Mouse (Mus musculus): ENCODE data around the gene Ttll2. TPM values are rescaled to one million over a fixed set of nuclear protein-coding genes. Genes with fewer than 3 reads are reported as not detected.
A peak's percentile ranks its signal among the peaks of the same experiment; 100 is the strongest.
"Not testable (repeated sequence)": the region's sequence is repeated elsewhere in the genome, so short reads cannot be mapped to it uniquely, and the experiment has no call there.

The Ttll2 gene
- not detected in 2 replicates for total RNA-seq (2017)

GRCm38 (mm10) chr17:7352596-7352995 lies at the start of gene Ttll2:
Ttll2 (minus strand) TSS chr17:7352696.
- not testable (repeated sequence) for ATAC-seq (replicated peaks in 1 of 2; ENCODE audit: insufficient read depth in 1 of 2, low FRiP score in 2 of 2, low TSS enrichment in 1 of 2, low read depth in 1 of 2, poor library complexity in 2 of 2, severe bottlenecking in 2 of 2)

GRCm38 (mm10) chr17:7399770-7400169 lies 47.3 kb upstream of the Ttll2 start:
- ATAC-seq (replicated peaks in 1 of 2; ENCODE audit: insufficient read depth in 1 of 2, low FRiP score in 2 of 2, low TSS enrichment in 1 of 2, low read depth in 1 of 2, poor library complexity in 2 of 2, severe bottlenecking in 2 of 2) = not testable (repeated sequence)

DNA sequence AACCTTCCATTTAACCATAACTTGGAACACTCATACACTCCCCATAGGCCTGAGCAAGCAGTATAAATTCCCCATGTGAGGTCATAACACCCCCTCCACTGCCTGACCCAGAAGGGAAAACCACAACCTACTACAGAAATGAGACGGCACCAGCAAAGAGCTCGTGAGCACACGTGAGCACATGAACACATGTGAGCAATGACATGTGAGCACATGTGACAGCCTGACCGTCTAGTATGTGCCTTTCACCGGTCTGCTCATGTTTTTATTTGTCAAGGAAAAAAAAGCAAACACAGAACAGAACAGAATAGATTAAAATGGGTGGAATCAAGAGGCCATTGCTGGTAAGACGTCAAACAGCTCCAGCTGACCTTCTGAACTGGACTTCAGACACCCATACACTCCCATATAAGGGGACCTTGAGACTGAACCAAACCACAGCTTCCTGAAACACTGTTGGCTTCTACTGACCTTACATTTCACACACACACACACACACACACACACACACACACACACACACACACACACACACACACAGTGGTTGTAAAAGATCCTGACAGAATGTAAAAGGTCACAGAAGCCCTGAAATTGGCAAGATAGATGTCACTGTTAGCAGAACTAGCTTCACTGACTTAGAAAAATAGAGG lies 45.8 kb upstream of the Ttll2 start:
- ATAC-seq (replicated peaks in 1 of 2; ENCODE audit: insufficient read depth in 1 of 2, low FRiP score in 2 of 2, low TSS enrichment in 1 of 2, low read depth in 1 of 2, poor library complexity in 2 of 2, severe bottlenecking in 2 of 2) = peak; percentile 72 to 89

DNA sequence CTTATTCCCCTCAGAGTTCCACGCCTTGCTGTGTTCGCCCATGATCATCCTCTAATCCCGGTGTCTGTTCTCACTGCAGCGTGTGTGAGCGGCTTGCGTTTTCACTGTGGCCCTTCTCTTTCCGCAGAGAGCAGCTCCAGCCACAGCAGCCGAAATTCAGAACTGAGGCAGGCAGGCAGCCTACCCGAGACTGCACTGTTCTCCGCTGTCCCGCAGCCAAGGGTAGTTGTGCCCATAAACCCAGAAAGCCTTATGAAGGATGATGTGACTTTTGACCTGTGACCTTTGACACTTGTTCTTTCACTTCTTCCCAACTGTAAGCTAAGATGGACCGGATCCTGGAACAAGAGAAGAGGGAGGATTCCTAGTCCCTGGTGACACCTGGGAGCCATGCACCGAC lies 44.6 kb upstream of the Ttll2 start:
- ATAC-seq (replicated peaks in 1 of 2; ENCODE audit: insufficient read depth in 1 of 2, low FRiP score in 2 of 2, low TSS enrichment in 1 of 2, low read depth in 1 of 2, poor library complexity in 2 of 2, severe bottlenecking in 2 of 2) = not testable (repeated sequence)

DNA sequence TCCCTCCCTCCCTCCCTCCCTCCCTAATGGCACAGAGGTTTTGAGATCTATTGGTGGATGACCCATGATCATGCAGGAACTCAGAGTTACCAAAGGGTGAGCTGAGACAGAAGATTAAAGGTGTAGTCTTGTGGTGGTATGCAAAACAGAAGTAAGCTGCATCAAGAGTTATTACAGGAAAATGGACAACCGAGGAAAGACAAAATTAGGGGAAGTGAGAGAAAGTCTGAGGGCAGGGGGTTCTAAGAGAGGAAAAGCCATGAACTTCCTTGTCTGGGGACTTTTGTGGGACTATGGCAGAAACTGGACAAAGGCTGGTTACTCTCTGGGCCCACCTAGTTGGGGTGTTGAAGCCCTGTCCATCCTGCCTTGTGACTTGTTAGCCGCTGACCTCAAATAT lies 43.8 kb upstream of the Ttll2 start:
- 0 out of 4 replicates have a peak, but pooled peaks have one; percentile 12 to 19 for ATAC-seq (replicated peaks in 1 of 2; ENCODE audit: insufficient read depth in 1 of 2, low FRiP score in 2 of 2, low TSS enrichment in 1 of 2, low read depth in 1 of 2, poor library complexity in 2 of 2, severe bottlenecking in 2 of 2)

- not testable (repeated sequence) for ATAC-seq (replicated peaks in 1 of 2; ENCODE audit: insufficient read depth in 1 of 2, low FRiP score in 2 of 2, low TSS enrichment in 1 of 2, low read depth in 1 of 2, poor library complexity in 2 of 2, severe bottlenecking in 2 of 2)
Measured at GRCm38 (mm10) chr17:7395671-7396070, 43.2 kb upstream of the Ttll2 start.

GRCm38 (mm10) chr17:7395116-7395515 lies 42.6 kb upstream of the Ttll2 start:
- not testable (repeated sequence) for ATAC-seq (replicated peaks in 1 of 2; ENCODE audit: insufficient read depth in 1 of 2, low FRiP score in 2 of 2, low TSS enrichment in 1 of 2, low read depth in 1 of 2, poor library complexity in 2 of 2, severe bottlenecking in 2 of 2)

DNA sequence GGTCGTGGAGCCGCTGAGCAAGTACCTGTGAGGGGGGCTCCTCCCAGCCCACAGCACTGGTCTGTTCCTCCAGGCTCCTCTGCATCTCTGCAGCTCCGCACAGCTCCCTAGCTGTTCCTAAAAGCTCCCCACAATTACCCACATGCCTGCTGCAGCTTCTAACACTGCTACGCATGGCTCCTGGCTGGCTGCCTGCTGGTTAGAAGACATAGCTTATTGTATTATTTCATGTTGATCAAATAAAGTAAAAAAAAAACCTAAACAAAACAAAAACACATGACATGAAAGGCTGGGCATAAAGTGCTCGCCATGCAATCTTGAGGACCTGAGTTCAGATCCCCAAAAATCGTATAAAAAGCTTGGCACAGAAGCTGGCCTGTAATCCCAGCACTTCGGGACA lies 37.4 kb upstream of the Ttll2 start:
- ATAC-seq (replicated peaks in 1 of 2; ENCODE audit: insufficient read depth in 1 of 2, low FRiP score in 2 of 2, low TSS enrichment in 1 of 2, low read depth in 1 of 2, poor library complexity in 2 of 2, severe bottlenecking in 2 of 2) = not testable (repeated sequence)

GRCm38 (mm10) chr17:7388958-7389356 lies 36.5 kb upstream of the Ttll2 start:
- not testable (repeated sequence) for ATAC-seq (replicated peaks in 1 of 2; ENCODE audit: insufficient read depth in 1 of 2, low FRiP score in 2 of 2, low TSS enrichment in 1 of 2, low read depth in 1 of 2, poor library complexity in 2 of 2, severe bottlenecking in 2 of 2)

DNA sequence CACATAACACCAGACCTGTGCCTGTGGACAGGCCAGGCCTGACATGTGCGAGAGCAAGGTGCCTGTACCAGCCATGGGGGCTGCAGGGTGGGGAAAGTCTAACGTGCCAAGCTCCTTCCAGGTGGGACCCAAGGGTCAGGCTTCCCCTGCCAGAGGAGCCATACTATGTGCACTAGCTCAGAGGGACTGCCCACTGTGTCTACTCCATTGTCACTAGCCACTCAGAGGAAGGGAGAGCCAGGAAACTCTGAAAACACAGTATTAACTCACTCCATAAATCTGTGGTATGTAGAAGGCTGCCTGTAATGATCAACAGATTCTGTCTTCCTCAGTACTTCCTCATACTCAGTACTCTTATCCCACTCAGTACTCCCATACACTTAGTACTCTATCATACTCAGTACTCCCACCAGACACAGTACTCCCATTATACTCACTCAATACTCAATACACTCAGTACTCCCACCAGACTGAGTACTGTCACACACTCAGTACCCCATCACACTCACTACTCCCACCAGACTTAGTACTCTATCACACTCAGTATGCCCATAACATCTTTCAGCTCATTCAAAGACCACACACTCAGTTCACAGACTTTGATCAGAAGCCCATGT lies 36.0 kb upstream of the Ttll2 start:
- ATAC-seq (replicated peaks in 1 of 2; ENCODE audit: insufficient read depth in 1 of 2, low FRiP score in 2 of 2, low TSS enrichment in 1 of 2, low read depth in 1 of 2, poor library complexity in 2 of 2, severe bottlenecking in 2 of 2) = not testable (repeated sequence)

- ATAC-seq (replicated peaks in 1 of 2; ENCODE audit: insufficient read depth in 1 of 2, low FRiP score in 2 of 2, low TSS enrichment in 1 of 2, low read depth in 1 of 2, poor library complexity in 2 of 2, severe bottlenecking in 2 of 2) = not testable (repeated sequence)
Measured at GRCm38 (mm10) chr17:7386016-7386415, 33.5 kb upstream of the Ttll2 start.

DNA sequence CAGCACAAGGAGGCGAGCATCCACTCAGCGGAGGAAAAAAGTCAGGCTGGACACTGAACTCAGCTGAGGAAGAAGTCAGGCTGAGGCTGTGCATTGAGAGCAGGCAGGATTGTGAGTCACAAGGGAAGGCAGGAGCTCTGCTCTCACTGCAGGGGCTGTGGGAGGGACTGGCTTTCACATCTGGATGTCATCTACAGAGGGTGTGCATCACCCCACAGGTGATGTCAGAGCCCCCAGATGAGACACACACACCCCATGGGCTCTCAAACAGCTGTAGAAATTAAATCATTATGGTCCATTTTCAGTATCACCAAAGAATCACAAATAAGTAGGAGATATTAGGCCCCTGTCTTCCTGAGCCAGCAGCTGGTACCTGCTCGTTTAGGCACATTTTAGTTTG lies 32.9 kb upstream of the Ttll2 start, which contains the start of gene Unc93a2:
Gene Unc93a2, minus strand, starts transcription at position 101 of the 400 bp plus-strand sequence.
- ATAC-seq (replicated peaks in 1 of 2; ENCODE audit: insufficient read depth in 1 of 2, low FRiP score in 2 of 2, low TSS enrichment in 1 of 2, low read depth in 1 of 2, poor library complexity in 2 of 2, severe bottlenecking in 2 of 2) = not testable (repeated sequence)

DNA sequence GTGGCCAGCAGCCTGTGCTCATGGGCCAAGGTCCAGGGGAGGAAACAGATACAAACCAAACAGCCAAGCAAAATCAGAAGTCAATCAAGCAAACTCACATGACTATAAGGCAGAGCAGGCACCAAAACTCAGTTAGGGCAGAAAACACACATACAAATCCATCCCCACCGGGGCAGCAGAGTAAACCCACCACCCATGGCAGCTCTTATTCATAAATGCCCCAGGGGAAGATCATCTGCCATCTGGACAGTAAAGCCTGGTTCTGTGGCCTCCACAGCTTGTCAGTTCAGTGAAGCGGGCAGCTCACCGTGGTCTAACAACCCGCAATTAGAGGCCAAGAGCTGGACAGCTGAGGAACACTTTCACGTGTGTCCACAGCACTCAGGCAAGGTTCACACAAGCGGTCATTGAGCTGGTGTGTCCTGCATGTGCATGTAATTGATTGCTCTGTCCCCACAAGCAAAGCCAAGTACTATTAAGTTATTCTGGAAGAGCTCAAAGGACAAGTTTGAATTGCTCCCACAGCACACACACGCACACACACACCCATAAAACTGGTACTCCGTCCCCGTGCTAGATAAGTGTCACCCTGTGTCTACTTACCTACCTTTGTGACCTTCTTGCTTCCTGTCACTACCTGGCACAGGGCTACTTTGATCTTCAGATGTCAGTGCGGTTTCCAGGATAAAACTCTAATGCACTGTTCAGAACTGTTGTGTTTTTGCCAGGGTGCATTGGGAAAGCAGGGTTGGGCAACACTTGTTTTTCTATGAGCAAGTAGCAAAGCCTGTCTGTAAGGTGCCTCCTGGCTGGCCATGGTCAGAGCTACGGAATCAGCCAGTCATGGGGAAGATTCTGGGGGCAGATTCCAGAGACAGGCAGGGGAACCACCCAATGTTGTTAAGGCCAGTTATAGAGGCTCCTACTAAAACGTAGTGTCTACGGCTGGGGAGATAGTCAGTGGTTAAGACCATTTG lies 31.0 kb upstream of the Ttll2 start:
- ATAC-seq (replicated peaks in 1 of 2; ENCODE audit: insufficient read depth in 1 of 2, low FRiP score in 2 of 2, low TSS enrichment in 1 of 2, low read depth in 1 of 2, poor library complexity in 2 of 2, severe bottlenecking in 2 of 2) = not testable (repeated sequence)

- not testable (repeated sequence) for ATAC-seq (replicated peaks in 1 of 2; ENCODE audit: insufficient read depth in 1 of 2, low FRiP score in 2 of 2, low TSS enrichment in 1 of 2, low read depth in 1 of 2, poor library complexity in 2 of 2, severe bottlenecking in 2 of 2)
Measured at GRCm38 (mm10) chr17:7382711-7383110, 30.2 kb upstream of the Ttll2 start.

GRCm38 (mm10) chr17:7377907-7378306 lies 25.4 kb upstream of the Ttll2 start:
- ATAC-seq (replicated peaks in 1 of 2; ENCODE audit: insufficient read depth in 1 of 2, low FRiP score in 2 of 2, low TSS enrichment in 1 of 2, low read depth in 1 of 2, poor library complexity in 2 of 2, severe bottlenecking in 2 of 2) = peak in 1 of 2 experiments; percentile 35; a peak in 1 of 4 replicates

- ATAC-seq (replicated peaks in 1 of 2; ENCODE audit: insufficient read depth in 1 of 2, low FRiP score in 2 of 2, low TSS enrichment in 1 of 2, low read depth in 1 of 2, poor library complexity in 2 of 2, severe bottlenecking in 2 of 2) = 0 out of 4 replicates have a peak, but pooled peaks of 1 of the 2 experiments have one; percentile 14
Measured at GRCm38 (mm10) chr17:7376951-7377700, 24.6 kb upstream of the Ttll2 start.

DNA sequence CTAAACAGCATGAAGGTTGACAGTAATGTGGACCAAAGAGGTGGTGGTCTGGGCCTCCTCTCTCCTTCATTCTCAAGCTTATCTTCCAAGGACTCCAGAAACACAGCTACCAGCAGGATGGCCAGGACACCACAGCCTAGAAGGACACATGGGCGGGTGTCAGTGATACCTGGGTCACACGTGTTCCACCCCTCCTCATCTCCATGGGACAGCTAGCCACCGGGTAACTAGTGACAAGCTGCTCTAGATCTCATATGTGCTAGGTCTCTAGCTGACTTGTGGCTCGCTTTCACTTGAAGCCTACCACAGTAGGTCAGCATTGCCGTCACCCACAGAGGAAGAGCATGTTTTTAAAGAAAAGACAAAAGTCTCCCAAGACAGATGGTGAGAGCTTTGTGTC lies 19.4 kb upstream of the Ttll2 start, which contains the start of gene Gm49630:
Gene Gm49630, minus strand, starts transcription at position 101 of the 400 bp plus-strand sequence.
- not testable (repeated sequence) for ATAC-seq (replicated peaks in 1 of 2; ENCODE audit: insufficient read depth in 1 of 2, low FRiP score in 2 of 2, low TSS enrichment in 1 of 2, low read depth in 1 of 2, poor library complexity in 2 of 2, severe bottlenecking in 2 of 2)

Measured in hematopoietic stem cell, adult 5-6 weeks (primary cell).